Mouse (Mus musculus) intestine, embryonic 15.5 days (tissue): ENCODE results near the gene Fndc10. TPM values are rescaled to one million over a fixed set of nuclear protein-coding genes. Genes with fewer than 3 reads are reported as not detected.
A peak's percentile ranks its signal among the peaks of the same experiment; 100 is the strongest.
"Not testable (repeated sequence)": the region's sequence is repeated elsewhere in the genome, so short reads cannot be mapped to it uniquely, and the experiment has no call there.

Experiments
- ATAC-seq: fragments of 200-750 bp; cut with Nextera tagmentation; 2 replicates; pipeline ENCODE4 v1.8.0; 2017; ENCODE audit warnings: moderate TSS enrichment, moderate library complexity
- H3K27ac ChIP-seq: fragments of 300-500 bp; sonication (generic); 2 replicates; pipeline ENCODE4 v1.5.1; 2015; ENCODE audit warnings: mild to moderate bottlenecking, inconsistent platforms
- H3K27me3 ChIP-seq: fragments of 300-500 bp; sonication (generic); replicated peaks from 2 replicates; pipeline ENCODE4 v1.6.1; 2015; ENCODE audit warnings: inconsistent platforms
- H3K36me3 ChIP-seq: fragments of 300-500 bp; sonication (generic); 2 replicates; pipeline ENCODE4 v1.6.1; 2015; ENCODE audit warnings: inconsistent platforms
- H3K4me1 ChIP-seq: fragments of 300-500 bp; sonication (generic); replicated peaks from 2 replicates; pipeline ENCODE4 v1.6.1; 2015; ENCODE audit warnings: inconsistent platforms
- H3K4me2 ChIP-seq: fragments of 300-500 bp; sonication (generic); replicated peaks from 2 replicates; pipeline ENCODE4 v1.6.1; 2015; ENCODE audit warnings: mild to moderate bottlenecking, inconsistent platforms
- H3K4me3 ChIP-seq: fragments of 300-500 bp; sonication (generic); replicated peaks from 2 replicates; pipeline ENCODE4 v1.5.1; 2015; ENCODE audit warnings: inconsistent platforms
- H3K9ac ChIP-seq: fragments of 300-500 bp; sonication (generic); 2 replicates; pipeline ENCODE4 v1.6.1; 2015; ENCODE audit warnings: inconsistent platforms
- H3K9me3 ChIP-seq: fragments of 300-500 bp; sonication (generic); 2 replicates; pipeline ENCODE4 v1.6.1; 2016; ENCODE audit warnings: inconsistent platforms
- WGBS: fragments of 180-500 bp; shearing (Covaris S2); methylation state at CpG from one replicate; pipeline ENCODE4 v1.1.7; 2015; 5-methylcytosine and 5-hydroxymethylcytosine counted together
- polyA plus RNA-seq: library from polyadenylated mRNA; unstranded; fragments of >200 nt; fragmentation: Nextera tagmentation; extraction: Ambion mirVana; gene quantifications from 2 replicates; pipeline ENCODE4 v1.2.1, GENCODE M21; 2015

The Fndc10 gene
- polyA plus RNA-seq: 6.1 and 7.6 TPM in 2 replicates

- H3K27ac ChIP-seq: peak within 1 kb of the TSS; percentile 55; the same call in 1 of the 2 replicates
- H3K4me1 ChIP-seq: peaks cover 18% of the 10 kb centered on the region
- WGBS: under 1% methylated on average over 25 of the region's 47 CpGs
- no peaks in the 10 kb centered on the region for H3K27me3 ChIP-seq
- H3K36me3 ChIP-seq: no peaks in the 10 kb centered on the region
- H3K4me2 ChIP-seq: peak within 1 kb of the TSS; percentile 97
- peak within 1 kb of the TSS; percentile 70 for H3K4me3 ChIP-seq
- peak within 1 kb of the TSS; percentile 72 for H3K9ac ChIP-seq
- H3K9me3 ChIP-seq: no peaks in the 10 kb centered on the region
- peak; percentile 85 for ATAC-seq
These were observed at the start of gene Fndc10 for GRCm38 (mm10) chr4:155694111-155694481. Gene Fndc10, plus strand, starts transcription at chr4:155694342.

- H3K4me3 ChIP-seq, H3K9me3 ChIP-seq, H3K4me1 ChIP-seq, ATAC-seq, H3K27me3 ChIP-seq, H3K9ac ChIP-seq, H3K27ac ChIP-seq, H3K4me2 ChIP-seq: not testable (repeated sequence)
- WGBS: 93% methylated on average over 2 of the region's 2 CpGs
- H3K36me3 ChIP-seq: peaks cover 54% of the 10 kb centered on the region
These were observed 48.8 kb upstream of the Fndc10 start, which contains the start of gene Gm10563 for GRCm38 (mm10) chr4:155645308-155645707. Gene Gm10563, minus strand, starts transcription at chr4:155645408.

GRCm38 (mm10) chr4:155645721-155646120 lies 48.4 kb upstream of the Fndc10 start:
- no peaks in the 10 kb centered on the region for H3K4me1 ChIP-seq
- no peaks in the 10 kb centered on the region for H3K27me3 ChIP-seq
- no peak for ATAC-seq
- H3K4me3 ChIP-seq: no peak overlapping the region
- no peak overlapping the region for H3K9ac ChIP-seq
- H3K9me3 ChIP-seq: no peaks in the 10 kb centered on the region
- no peak overlapping the region for H3K4me2 ChIP-seq
- WGBS: 94% methylated on average over 5 of the region's 5 CpGs
- no peak overlapping the region for H3K27ac ChIP-seq
- peaks cover 55% of the 10 kb centered on the region for H3K36me3 ChIP-seq

GRCm38 (mm10) chr4:155649355-155649754 lies 44.8 kb upstream of the Fndc10 start:
- H3K4me2 ChIP-seq: no peak overlapping the region
- H3K27ac ChIP-seq: no peak overlapping the region
- H3K4me3 ChIP-seq: no peak overlapping the region
- H3K4me1 ChIP-seq: peaks cover 32% of the 10 kb centered on the region
- 89% methylated on average over 11 of the region's 11 CpGs for WGBS
- no peaks in the 10 kb centered on the region for H3K9me3 ChIP-seq
- no peak overlapping the region for H3K9ac ChIP-seq
- peaks cover 12% of the 10 kb centered on the region for H3K27me3 ChIP-seq
- peaks cover 32% of the 10 kb centered on the region for H3K36me3 ChIP-seq
- no peak for ATAC-seq

GRCm38 (mm10) chr4:155651553-155652269 lies 42.4 kb upstream of the Fndc10 start:
- Histone ChIP-seq H3K27me3 (peaks cover 16% of the 10 kb centered on the region), H3K27ac (peak overlapping the region; percentile 41; the same call in 1 of the 2 replicates), H3K9ac (peak overlapping the region; percentile 5; the same call in 1 of the 2 replicates), H3K9me3 (no peaks in the 10 kb centered on the region), H3K4me1 (peaks cover 44% of the 10 kb centered on the region), H3K36me3 (peaks cover 36% of the 10 kb centered on the region), H3K4me3 (peak overlapping the region; percentile 45; the same call in 1 of the 2 replicates), H3K4me2 (peak overlapping the region; percentile 89)
- peak; percentile 40 for ATAC-seq
- WGBS: 53% methylated on average over 15 of the region's 15 CpGs

GRCm38 (mm10) chr4:155652283-155653085 lies 41.7 kb upstream of the Fndc10 start:
- Histone ChIP-seq H3K4me2 (peak overlapping the region; percentile 89), H3K4me3 (peak overlapping the region; percentile 45), H3K27ac (peak overlapping the region; percentile 68; the same call in 1 of the 2 replicates), H3K36me3 (peaks cover 37% of the 10 kb centered on the region), H3K9ac (peak overlapping the region; percentile 52), H3K4me1 (peaks cover 44% of the 10 kb centered on the region), H3K27me3 (peaks cover 16% of the 10 kb centered on the region), H3K9me3 (no peaks in the 10 kb centered on the region)
- no peak for ATAC-seq
- WGBS: 25% methylated on average over 36 of the region's 36 CpGs

- Histone ChIP-seq H3K36me3 (peaks cover 33% of the 10 kb centered on the region), H3K27ac (peak within 1 kb of the TSS; percentile 68), H3K27me3 (peaks cover 16% of the 10 kb centered on the region), H3K9me3 (no peaks in the 10 kb centered on the region), H3K9ac (peak within 1 kb of the TSS; percentile 52), H3K4me3 (peak within 1 kb of the TSS; percentile 45), H3K4me2 (peak within 1 kb of the TSS; percentile 89), H3K4me1 (peaks cover 44% of the 10 kb centered on the region)
- 1% methylated on average over 33 of the region's 33 CpGs for WGBS
- ATAC-seq: peak; percentile 19; the same call in 1 of the 2 replicates
These were observed 41.1 kb upstream of the Fndc10 start, which contains the start of gene Mmp23 for GRCm38 (mm10) chr4:155653086-155653450. Gene Mmp23, minus strand, starts transcription at chr4:155653384.

- Histone ChIP-seq H3K9me3 (no peaks in the 10 kb centered on the region), H3K36me3 (peaks cover 28% of the 10 kb centered on the region), H3K27me3 (peaks cover 16% of the 10 kb centered on the region), H3K27ac (peak overlapping the region; percentile 68), H3K9ac (peak overlapping the region; percentile 52), H3K4me2 (peak overlapping the region; percentile 89), H3K4me3 (peak overlapping the region; percentile 45), H3K4me1 (peaks cover 44% of the 10 kb centered on the region)
- 4% methylated on average over 31 of the region's 31 CpGs for WGBS
- peak; percentile 7; the same call in 1 of the 2 replicates for ATAC-seq
These were observed 40.5 kb upstream of the Fndc10 start for GRCm38 (mm10) chr4:155653451-155654182.

- peaks cover 25% of the 10 kb centered on the region for H3K36me3 ChIP-seq
- H3K9ac ChIP-seq: peak overlapping the region; percentile 52
- H3K4me3 ChIP-seq: peak overlapping the region; percentile 45
- WGBS: 5% methylated on average over 6 of the region's 6 CpGs
- H3K9me3 ChIP-seq: no peaks in the 10 kb centered on the region
- peaks cover 44% of the 10 kb centered on the region for H3K4me1 ChIP-seq
- peak overlapping the region; percentile 54; the same call in 1 of the 2 replicates for H3K27ac ChIP-seq
- ATAC-seq: 0 out of 2 replicates have a peak, but pooled peaks have one; percentile 1
- peaks cover 16% of the 10 kb centered on the region for H3K27me3 ChIP-seq
- H3K4me2 ChIP-seq: peak overlapping the region; percentile 89
These were observed 40.0 kb upstream of the Fndc10 start for GRCm38 (mm10) chr4:155654183-155654455.

GRCm38 (mm10) chr4:155654456-155655298 lies 39.5 kb upstream of the Fndc10 start:
- peak overlapping the region; percentile 52 for H3K9ac ChIP-seq
- peaks cover 19% of the 10 kb centered on the region for H3K36me3 ChIP-seq
- H3K4me1 ChIP-seq: peaks cover 44% of the 10 kb centered on the region
- peak overlapping the region; percentile 54 for H3K27ac ChIP-seq
- peaks cover 16% of the 10 kb centered on the region for H3K27me3 ChIP-seq
- WGBS: 2% methylated on average over 52 of the region's 52 CpGs
- H3K4me3 ChIP-seq: peak overlapping the region; percentile 45
- peak; percentile 81 for ATAC-seq
- H3K9me3 ChIP-seq: no peaks in the 10 kb centered on the region
- peak overlapping the region; percentile 89 for H3K4me2 ChIP-seq

GRCm38 (mm10) chr4:155656214-155656751 lies 37.9 kb upstream of the Fndc10 start:
- H3K9me3 ChIP-seq: no peaks in the 10 kb centered on the region
- no peak for ATAC-seq
- H3K4me1 ChIP-seq: peaks cover 48% of the 10 kb centered on the region
- H3K9ac ChIP-seq: peak overlapping the region; percentile 5
- H3K4me2 ChIP-seq: no peak overlapping the region
- peaks cover 16% of the 10 kb centered on the region for H3K27me3 ChIP-seq
- H3K27ac ChIP-seq: no peak overlapping the region
- WGBS: 91% methylated on average over 13 of the region's 13 CpGs
- no peak overlapping the region for H3K4me3 ChIP-seq
- peaks cover 8% of the 10 kb centered on the region; the same call in 1 of the 2 replicates for H3K36me3 ChIP-seq
